Mouse (Mus musculus) heart, adult 2 months (tissue): Measurements from ENCODE around the gene Fat4. TPM values are rescaled to one million over a fixed set of nuclear protein-coding genes. Genes with fewer than 3 reads are reported as not detected.

Source experiments
- DNase-seq, 2 experiments: peaks; one replicate each; pipeline ENCODE4 v3.0.0; 2021
- H3K27ac ChIP-seq: fragments of 200-600 bp; 2 replicates; pipeline ENCODE4 v1.8.1; 2022
- H3K27me3 ChIP-seq: fragments of 200-500 bp; 2 replicates; pipeline ENCODE4 v1.6.1; 2012; ENCODE audit warnings: mild to moderate bottlenecking, low read length, inconsistent platforms, mixed read lengths; ENCODE audit not compliant: control insufficient read depth, insufficient read depth
- H3K36me3 ChIP-seq: fragments of 200-500 bp; 2 replicates; pipeline ENCODE4 v1.6.1; 2012; ENCODE audit warnings: low read length, inconsistent platforms; ENCODE audit not compliant: control insufficient read depth, insufficient read depth
- H3K4me1 ChIP-seq: fragments of 200-500 bp; 2 replicates; pipeline ENCODE4 v1.6.1; 2011; ENCODE audit warnings: low read length; ENCODE audit not compliant: control insufficient read depth, insufficient read depth
- H3K4me3 ChIP-seq: fragments of 200-600 bp; 2 replicates; pipeline ENCODE4 v1.8.1; 2022
- H3K79me2 ChIP-seq: fragments of 200-500 bp; replicated peaks from 2 replicates; pipeline ENCODE4 v1.6.1; 2012; ENCODE audit warnings: mild to moderate bottlenecking, inconsistent platforms, low read length, moderate library complexity, mixed read lengths; ENCODE audit not compliant: control insufficient read depth, insufficient read depth
- H3K9ac ChIP-seq: fragments of 200-500 bp; 2 replicates; pipeline ENCODE4 v1.6.1; 2012; ENCODE audit warnings: low read depth, mild to moderate bottlenecking, control low read depth, inconsistent platforms, low read length, mixed read lengths
- CTCF ChIP-seq: fragments of 200-600 bp; IDR thresholded peaks from 2 replicates; pipeline ENCODE4 v1.8.1; 2022; ENCODE audit warnings: antibody characterized with exemption, mild to moderate bottlenecking, moderate library complexity
- EP300 ChIP-seq: fragments of 200-500 bp; IDR thresholded peaks from 2 replicates; pipeline ENCODE4 v1.6.1; 2011; ENCODE audit warnings: low read depth, low read length, control low read depth; ENCODE audit not compliant: insufficient read depth
- POLR2A ChIP-seq: fragments of 200-500 bp; IDR thresholded peaks from 2 replicates; pipeline ENCODE4 v1.6.1; 2011; ENCODE audit warnings: mild to moderate bottlenecking, low read depth, low read length, control low read depth; ENCODE audit not compliant: insufficient read depth
- WGBS: fragments of 180-500 bp; shearing (Covaris S2); methylation state at CpG from one replicate; pipeline ENCODE4 v1.1.7; 2018; 5-methylcytosine and 5-hydroxymethylcytosine counted together
- intact Hi-C: fragments of 180-260 bp; cut with DNase I; formaldehyde crosslinking; loops from one replicate; pipeline ENCODE4 v1.15.1; 2025
- polyA plus RNA-seq: library from polyadenylated mRNA; depleted of rRNA; stranded (reverse); fragments of >200 nt; gene quantifications from 2 replicates; pipeline ENCODE4 v1.2.3, GENCODE M21; 2012
- total RNA-seq, 2 experiments: library from RNA; stranded (reverse); gene quantifications; 2 replicates each; pipeline ENCODE4 v1.2.3; 2021

Gene Fat4
- total and polyA plus RNA-seq, 3 experiments = 1.9 to 5.1 (median 5.1) TPM

DNA sequence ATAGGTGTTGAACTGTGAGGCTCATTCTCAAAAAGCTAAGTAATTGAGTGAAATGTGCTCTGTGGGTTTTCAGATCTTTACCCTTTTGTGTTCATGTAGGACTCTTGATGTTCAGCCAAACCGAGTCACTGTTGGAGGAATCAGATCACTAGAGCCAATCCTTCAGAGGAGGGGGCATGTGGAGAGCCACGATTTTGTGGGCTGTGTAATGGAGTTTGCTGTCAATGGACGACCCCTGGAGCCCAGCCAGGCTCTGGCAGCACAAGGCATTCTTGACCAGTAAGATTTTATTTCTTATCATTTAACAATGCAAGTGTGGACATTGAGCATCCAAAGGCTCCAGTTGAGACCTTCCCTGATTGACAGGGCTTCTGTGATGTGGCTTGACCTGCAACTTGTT is 113.3 kb downstream of the Fat4 start:
- Histone ChIP-seq H3K9ac (no peak overlapping the region), H3K36me3 (no peaks in the 10 kb centered on the region; the same call in 1 of the 2 replicates), H3K4me1 (no peaks in the 10 kb centered on the region), H3K27me3 (no peaks in the 10 kb centered on the region), H3K79me2 (no peaks in the 10 kb centered on the region), H3K27ac (no peak overlapping the region), H3K4me3 (no peak overlapping the region)
- no peak for DNase-seq
- intact Hi-C loops = no loop called here
- whole genome bisulfite sequencing = 39% methylated on average over 3 of the region's 3 CpGs
- TF ChIP-seq CTCF = no peak

DNA sequence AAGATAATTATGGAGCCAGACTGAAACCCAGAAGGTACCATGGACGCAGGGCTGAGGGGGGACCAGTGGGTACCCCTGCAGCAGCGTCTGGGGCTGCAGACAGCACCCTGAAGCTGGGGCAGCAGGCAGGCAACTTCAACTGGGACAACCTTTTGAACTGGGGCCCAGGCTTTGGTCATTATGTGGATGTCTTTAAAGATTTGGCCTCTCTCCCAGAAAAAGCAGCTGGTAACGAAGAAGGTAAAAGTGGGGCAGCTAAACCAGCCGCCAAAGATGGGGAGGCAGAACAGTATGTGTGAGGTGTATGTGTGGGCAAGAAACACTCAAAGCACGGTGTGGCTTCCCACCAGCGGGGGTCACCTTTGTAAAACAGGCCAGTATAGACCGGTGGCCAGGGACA is 123.8 kb downstream of the Fat4 start:
- 65% methylated on average over 7 of the region's 7 CpGs for WGBS
- intact Hi-C loops = no loop called here

DNA sequence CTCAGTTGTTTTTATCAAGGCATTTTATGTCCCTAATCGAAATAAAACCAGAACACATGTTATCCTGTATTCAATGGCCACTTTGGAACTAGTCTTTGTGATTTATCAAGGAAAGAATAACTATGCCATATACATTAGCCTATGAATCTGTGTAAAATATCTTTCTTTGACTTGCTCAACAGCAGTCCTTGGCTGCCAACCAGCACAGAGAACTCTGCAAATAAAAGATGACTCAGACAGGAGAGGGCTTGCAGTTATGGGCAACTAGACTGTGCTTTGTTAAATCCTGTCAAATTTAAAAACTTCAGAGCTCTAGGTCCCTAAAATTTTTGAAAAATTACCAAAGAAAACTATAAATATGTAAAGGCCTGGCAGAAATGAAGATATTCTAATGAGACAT is 130.9 kb downstream of the Fat4 start:
- no peaks in the 10 kb centered on the region for H3K36me3 ChIP-seq
- DNase-seq = no peak
- WGBS = 43% methylated on average over 1 of the region's 1 CpGs
- H3K4me3 ChIP-seq = no peak overlapping the region
- TF ChIP-seq EP300 = no peak
- no peak overlapping the region for H3K27ac ChIP-seq
- H3K9ac ChIP-seq = no peak overlapping the region
- H3K79me2 ChIP-seq = no peaks in the 10 kb centered on the region
- H3K27me3 ChIP-seq = no peaks in the 10 kb centered on the region
- H3K4me1 ChIP-seq = no peaks in the 10 kb centered on the region
- intact Hi-C loops = no loop called here

More for the DNA sequence above, 123.8 kb downstream of the Fat4 start:
- no peak overlapping the region for H3K27ac ChIP-seq
- no peak for DNase-seq
- H3K79me2 ChIP-seq = no peaks in the 10 kb centered on the region
- H3K9ac ChIP-seq = no peak overlapping the region
- H3K4me3 ChIP-seq = no peak overlapping the region
- H3K4me1 ChIP-seq = no peaks in the 10 kb centered on the region
- no peak for TF ChIP-seq CTCF
- no peak for TF ChIP-seq POLR2A
- TF ChIP-seq EP300 = no peak
- H3K36me3 ChIP-seq = no peaks in the 10 kb centered on the region
- no peaks in the 10 kb centered on the region for H3K27me3 ChIP-seq

DNA sequence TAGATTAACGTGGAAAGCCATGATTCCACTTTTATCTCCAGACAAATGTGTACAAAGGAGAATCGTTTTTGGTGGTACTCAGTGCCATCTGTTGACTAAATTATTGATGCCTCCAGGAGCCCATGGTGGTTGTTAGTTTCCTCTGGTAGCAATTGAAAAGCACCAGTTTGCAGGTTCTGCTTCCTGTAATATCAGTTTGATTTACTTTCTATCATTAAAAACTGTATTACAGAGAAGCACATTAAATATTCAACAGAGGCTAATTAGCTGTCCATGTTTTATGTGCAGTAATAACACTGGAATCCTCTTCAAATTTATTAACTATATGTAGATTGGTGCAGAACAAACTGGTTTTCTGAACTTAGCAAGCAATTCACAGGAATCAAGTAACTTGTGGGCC is 149.4 kb downstream of the Fat4 start:
- H3K79me2 ChIP-seq = no peaks in the 10 kb centered on the region
- no peaks in the 10 kb centered on the region for H3K27me3 ChIP-seq
- H3K4me3 ChIP-seq = no peak overlapping the region
- TF ChIP-seq EP300 = no peak
- no peak for TF ChIP-seq CTCF
- no peak for TF ChIP-seq POLR2A
- H3K27ac ChIP-seq = no peak overlapping the region
- H3K4me1 ChIP-seq = no peaks in the 10 kb centered on the region
- WGBS = 49% methylated on average over 2 of the region's 2 CpGs
- no peak overlapping the region for H3K9ac ChIP-seq
- intact Hi-C loops = no loop called here
- no peaks in the 10 kb centered on the region for H3K36me3 ChIP-seq
- DNase-seq = no peak

DNA sequence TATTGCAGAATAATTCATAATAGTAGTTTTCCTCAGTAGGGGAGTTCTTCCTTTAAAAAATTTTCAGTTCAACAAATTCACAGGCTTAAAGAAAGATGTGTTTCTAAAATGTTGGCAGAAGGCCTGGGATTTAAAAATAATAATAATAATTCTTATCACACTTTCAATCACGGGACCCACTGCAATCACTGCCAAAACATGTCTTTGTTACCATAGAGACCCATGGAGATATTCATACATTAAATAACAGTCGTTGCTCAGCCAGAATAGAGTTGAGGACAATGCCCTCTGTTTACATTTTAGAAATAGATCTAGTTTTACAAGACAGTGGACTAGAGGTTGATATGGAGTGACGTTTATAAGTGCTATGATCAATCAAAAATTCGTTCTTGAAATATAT is 159.7 kb downstream of the Fat4 start:
- Histone ChIP-seq H3K79me2 (no peaks in the 10 kb centered on the region), H3K27me3 (no peaks in the 10 kb centered on the region), H3K9ac (no peak overlapping the region), H3K36me3 (no peaks in the 10 kb centered on the region), H3K4me3 (no peak overlapping the region), H3K4me1 (no peaks in the 10 kb centered on the region), H3K27ac (no peak overlapping the region)
- WGBS = 40% methylated on average over 4 of the region's 4 CpGs
- TF ChIP-seq EP300 (no peak), CTCF (no peak), POLR2A (no peak)
- DNase-seq = no peak
- intact Hi-C loops = no loop called here

DNA sequence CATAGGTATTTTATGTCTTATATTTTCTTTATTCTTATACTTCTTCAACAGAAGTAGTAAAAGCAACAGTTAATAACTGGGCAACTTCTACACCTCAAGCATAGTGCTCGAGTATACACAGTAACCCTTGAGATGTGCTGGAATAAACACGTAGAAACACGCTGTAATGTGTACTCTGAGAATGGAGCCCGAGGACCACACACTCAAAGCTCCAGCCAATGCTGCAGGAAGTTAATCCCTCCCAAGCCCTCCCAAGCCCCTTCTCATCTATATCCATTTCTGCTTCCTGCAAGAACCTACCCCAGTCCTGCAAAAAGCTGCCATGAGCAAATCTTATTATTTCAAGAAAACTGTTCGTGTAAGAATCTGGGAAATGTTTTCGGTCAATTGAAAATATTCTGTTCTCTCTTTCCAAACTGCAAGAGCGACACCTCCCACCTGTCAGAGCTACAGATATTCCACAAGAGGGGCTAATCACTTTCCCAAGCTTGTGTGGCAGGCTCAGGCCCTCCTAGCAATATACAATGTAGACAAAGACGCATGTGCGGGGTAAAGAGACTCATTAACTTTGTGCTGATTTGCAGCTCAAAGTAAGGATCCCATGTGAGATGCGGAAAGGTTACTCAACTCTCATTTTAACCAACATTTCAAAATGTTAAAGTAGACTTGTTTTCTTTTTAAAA is 161.0 kb downstream of the Fat4 start:
- no peaks in the 10 kb centered on the region for H3K36me3 ChIP-seq
- no peaks in the 10 kb centered on the region for H3K79me2 ChIP-seq
- no peaks in the 10 kb centered on the region for H3K4me1 ChIP-seq
- DNase-seq = no peak
- no peak overlapping the region for H3K27ac ChIP-seq
- intact Hi-C loops = no loop called here
- H3K9ac ChIP-seq = no peak overlapping the region
- TF ChIP-seq CTCF = no peak
- no peak for TF ChIP-seq POLR2A
- TF ChIP-seq EP300 = no peak
- WGBS = 90% methylated on average over 10 of the region's 10 CpGs
- no peak overlapping the region for H3K4me3 ChIP-seq
- H3K27me3 ChIP-seq = no peaks in the 10 kb centered on the region

DNA sequence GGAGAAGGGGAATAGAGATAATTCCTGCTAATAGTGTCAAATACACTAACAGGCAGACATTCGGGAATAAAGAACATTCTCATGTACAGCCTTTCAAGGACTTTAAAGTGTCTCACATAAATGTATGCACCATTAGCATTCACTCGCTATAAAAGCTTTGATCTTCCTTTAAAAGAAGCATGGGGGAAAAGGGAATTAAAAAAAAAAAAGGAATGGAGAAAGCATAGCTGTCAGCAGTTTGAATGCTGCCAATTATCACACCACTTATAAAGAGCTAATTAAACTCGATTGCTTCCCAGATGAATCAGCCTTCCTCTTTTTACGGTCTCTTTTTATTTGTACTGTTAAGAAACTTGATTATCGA is 161.5 kb downstream of the Fat4 start:
- H3K4me1 ChIP-seq = no peaks in the 10 kb centered on the region
- no peak for TF ChIP-seq EP300
- no peak for TF ChIP-seq POLR2A
- no peak for TF ChIP-seq CTCF
- no peaks in the 10 kb centered on the region for H3K36me3 ChIP-seq
- no peak overlapping the region for H3K27ac ChIP-seq
- H3K79me2 ChIP-seq = no peaks in the 10 kb centered on the region
- intact Hi-C loops = no loop called here
- 72% methylated on average over 5 of the region's 5 CpGs for WGBS
- no peak overlapping the region for H3K4me3 ChIP-seq
- no peak overlapping the region for H3K9ac ChIP-seq
- no peaks in the 10 kb centered on the region for H3K27me3 ChIP-seq
- DNase-seq = no peak
